Mouse (Mus musculus) 416B (cell line): ENCODE measurements at regions not wholly inside any gene's neighbourhood (a gene's known extent, or its start where the extent isn't known, plus 50 kb on each side); places are given as distances from the start of the nearest gene placed in this dataset.

Experiments used
- DNase-seq: peaks from one replicate; pipeline ENCODE4 v3.0.0; 2011; ENCODE audit warnings: low read depth

- no peak for DNase-seq
Measured at GRCm38 (mm10) chr13:60007593-60007992, 169.6 kb downstream of the Gas1 start.

GRCm38 (mm10) chr13:60007031-60007430 is 170.1 kb downstream of the Gas1 start:
- DNase-seq: no peak

- no peak for DNase-seq
Measured at GRCm38 (mm10) chr13:60004611-60005010, 172.6 kb downstream of the Gas1 start.

GRCm38 (mm10) chr13:60002098-60002497 is 175.1 kb downstream of the Gas1 start:
- no peak for DNase-seq

GRCm38 (mm10) chr13:60001637-60002036 is 175.5 kb downstream of the Gas1 start:
- DNase-seq: no peak

- no peak for DNase-seq
Measured at GRCm38 (mm10) chr13:60000618-60001347, 176.4 kb downstream of the Gas1 start.

GRCm38 (mm10) chr13:59997431-59997830 is 174.5 kb upstream of the Tut7 start:
- DNase-seq: no peak

- no peak for DNase-seq
Measured at GRCm38 (mm10) chr13:59996146-59996814, 173.3 kb upstream of the Tut7 start.

- no peak for DNase-seq
Measured at GRCm38 (mm10) chr13:59992780-59993501, 170.0 kb upstream of the Tut7 start.

GRCm38 (mm10) chr13:59992346-59992745 is 169.4 kb upstream of the Tut7 start:
- DNase-seq: no peak

GRCm38 (mm10) chr13:59990402-59991280 is 167.7 kb upstream of the Tut7 start:
- no peak for DNase-seq

GRCm38 (mm10) chr13:59988393-59988965 is 165.5 kb upstream of the Tut7 start:
- no peak for DNase-seq

GRCm38 (mm10) chr13:59976425-59976824 is 153.5 kb upstream of the Tut7 start:
- DNase-seq: no peak

- DNase-seq: no peak
Measured at GRCm38 (mm10) chr13:59972093-59972427, 149.1 kb upstream of the Tut7 start.

- no peak for DNase-seq
Measured at GRCm38 (mm10) chr13:59971231-59972092, 148.5 kb upstream of the Tut7 start.

- DNase-seq: no peak
Measured at GRCm38 (mm10) chr13:59970430-59970829, 147.5 kb upstream of the Tut7 start.

GRCm38 (mm10) chr13:59969484-59969883 is 146.5 kb upstream of the Tut7 start:
- DNase-seq: no peak

- DNase-seq: no peak
Measured at GRCm38 (mm10) chr13:59968584-59969240, 145.8 kb upstream of the Tut7 start.

- no peak for DNase-seq
Measured at GRCm38 (mm10) chr13:59966535-59967255, 143.7 kb upstream of the Tut7 start.

GRCm38 (mm10) chr13:59964981-59965380 is 142.0 kb upstream of the Tut7 start:
- no peak for DNase-seq
